ENCODE assay signal across 17 mouse cellular contexts in genomic region chr1:121452498-121452897, GRCm38 (mm10). TPM values are rescaled to one million over a fixed set of nuclear protein-coding genes. Genes with fewer than 3 reads are reported as not detected.
DNase-seq lines count a peak whose midpoint lies in the region; ATAC-seq lines count a peak whose summit lies in the region.
"Had no signal": no experiment of that assay in that cellular context is flagged by ENCODE, and none has a peak within 500 bp of the region (broad histone marks: within the 10 kb centered on the region; RNA-seq: fewer than 3 reads in every experiment).

No protein-coding gene starts in this region.

- H3K9ac ChIP-seq in hindbrain, embryonic 13.5 days, result no peak overlapping the region
- H3K9ac ChIP-seq in hindbrain, embryonic 12.5 days, result no peak overlapping the region
- 0 out of 2 replicates have a peak overlapping the region, but pooled peaks have one; percentile 17 for H3K9ac ChIP-seq in embryonic facial prominence, embryonic 13.5 days
- no peak overlapping the region for H3K9ac ChIP-seq in hindbrain, embryonic 16.5 days (ENCODE audit: low read depth, low read length)
- no peak overlapping the region for H3K9ac ChIP-seq in kidney, embryonic 16.5 days (replicated peaks; ENCODE audit: low read length)
- H3K9ac ChIP-seq: liver, embryonic 15.5 days had no signal

- peaks cover 10% of the 10 kb centered on the region; the same call in 1 of the 2 replicates for H3K4me1 ChIP-seq in hindbrain, embryonic 13.5 days (replicated peaks)
- no peaks in the 10 kb centered on the region for H3K4me1 ChIP-seq in hindbrain, embryonic 12.5 days
- H3K4me1 ChIP-seq in embryonic facial prominence, embryonic 13.5 days, result peaks cover 37% of the 10 kb centered on the region
- H3K4me1 ChIP-seq in hindbrain, embryonic 16.5 days (ENCODE audit: control insufficient read depth, insufficient read depth, low read depth, low read length), result peaks cover 2% of the 10 kb centered on the region; the same call in 1 of the 2 replicates
- H3K4me1 ChIP-seq in kidney, embryonic 16.5 days (ENCODE audit: insufficient read depth, low read length), result no peaks in the 10 kb centered on the region
- H3K4me1 ChIP-seq: liver, embryonic 15.5 days had no signal

- H3K4me2 ChIP-seq in hindbrain, embryonic 13.5 days, result no peak overlapping the region
- no peak overlapping the region for H3K4me2 ChIP-seq in hindbrain, embryonic 12.5 days (replicated peaks)
- no peak overlapping the region for H3K4me2 ChIP-seq in embryonic facial prominence, embryonic 13.5 days
- H3K4me2 ChIP-seq in hindbrain, embryonic 16.5 days (ENCODE audit: low read length), result no peak overlapping the region
- no peak overlapping the region for H3K4me2 ChIP-seq in kidney, embryonic 16.5 days (replicated peaks; ENCODE audit: low read depth, low read length)
- H3K4me2 ChIP-seq: liver, embryonic 15.5 days had no signal

- peaks cover 56% of the 10 kb centered on the region for H3K36me3 ChIP-seq in hindbrain, embryonic 13.5 days
- peaks cover 32% of the 10 kb centered on the region for H3K36me3 ChIP-seq in hindbrain, embryonic 12.5 days
- H3K36me3 ChIP-seq in embryonic facial prominence, embryonic 13.5 days, result peaks cover 39% of the 10 kb centered on the region
- peaks cover 25% of the 10 kb centered on the region for H3K36me3 ChIP-seq in hindbrain, embryonic 16.5 days (ENCODE audit: control insufficient read depth, insufficient read depth, low read length)
- peaks cover 13% of the 10 kb centered on the region for H3K36me3 ChIP-seq in kidney, embryonic 16.5 days (ENCODE audit: insufficient read depth, low read length)

- H3K4me3 ChIP-seq in hindbrain, embryonic 13.5 days, result no peak overlapping the region
- H3K4me3 ChIP-seq in hindbrain, embryonic 12.5 days, result no peak overlapping the region
- no peak overlapping the region for H3K4me3 ChIP-seq in embryonic facial prominence, embryonic 13.5 days
- no peak overlapping the region for H3K4me3 ChIP-seq in hindbrain, embryonic 16.5 days (ENCODE audit: low read length)
- no peak overlapping the region for H3K4me3 ChIP-seq in kidney, embryonic 16.5 days (ENCODE audit: low read length)
- H3K4me3 ChIP-seq: heart, adult 2 months; liver, embryonic 15.5 days had no signal

- H3K27ac ChIP-seq in hindbrain, embryonic 13.5 days, result 0 out of 2 replicates have a peak overlapping the region, but pooled peaks have one; percentile 12
- no peak overlapping the region for H3K27ac ChIP-seq in hindbrain, embryonic 12.5 days
- H3K27ac ChIP-seq in embryonic facial prominence, embryonic 13.5 days, result peak overlapping the region; percentile 72
- peak overlapping the region; percentile 7; the same call in 1 of the 2 replicates for H3K27ac ChIP-seq in hindbrain, embryonic 16.5 days (ENCODE audit: low read depth, low read length)
- H3K27ac ChIP-seq in kidney, embryonic 16.5 days (ENCODE audit: low read length), result no peak overlapping the region
- H3K27ac ChIP-seq: heart, adult 2 months; liver, embryonic 15.5 days had no signal

- H3K9me3 ChIP-seq in hindbrain, embryonic 13.5 days, result no peaks in the 10 kb centered on the region
- H3K9me3 ChIP-seq in hindbrain, embryonic 12.5 days (replicated peaks), result no peaks in the 10 kb centered on the region
- no peaks in the 10 kb centered on the region for H3K9me3 ChIP-seq in embryonic facial prominence, embryonic 13.5 days
- no peaks in the 10 kb centered on the region for H3K9me3 ChIP-seq in hindbrain, embryonic 16.5 days (ENCODE audit: control insufficient read depth, low read length)
- no peaks in the 10 kb centered on the region for H3K9me3 ChIP-seq in kidney, embryonic 16.5 days (ENCODE audit: low read length)
- H3K9me3 ChIP-seq: liver, embryonic 15.5 days had no signal

- 59% methylated on average over 6 of the region's 6 CpGs for WGBS in hindbrain, embryonic 13.5 days
- WGBS in hindbrain, embryonic 12.5 days, result 75% methylated on average over 6 of the region's 6 CpGs
- 37% methylated on average over 6 of the region's 6 CpGs for WGBS in embryonic facial prominence, embryonic 13.5 days
- 49% methylated on average over 6 of the region's 6 CpGs for WGBS in hindbrain, embryonic 16.5 days
- 58% methylated on average over 6 of the region's 6 CpGs for WGBS in kidney, embryonic 16.5 days

- peak; percentile 15 for DNase-seq in MN1 (ENCODE audit: low spot score)
- DNase-seq in spleen, postnatal 14 days (ENCODE audit: low spot score in 2 of 2), result no peak
- no peak for DNase-seq in T-cell, adult 2 months (ENCODE audit: low spot score)
- DNase-seq: cerebellum, adult 18-20 months; gastrocnemius, postnatal 10 days; heart, adult 2 months; kidney, postnatal 10 days; lung, postnatal 10 days; right cerebral cortex, postnatal 25 days; thymus, adult 18-20 months had no signal

- peak; percentile 30; the same call in 1 of the 2 replicates for ATAC-seq in hindbrain, embryonic 13.5 days (ENCODE audit: low FRiP score)
- no peak for ATAC-seq in hindbrain, embryonic 12.5 days (ENCODE audit: low FRiP score)
- peak; percentile 28; the same call in 1 of the 2 replicates for ATAC-seq in embryonic facial prominence, embryonic 13.5 days (ENCODE audit: insufficient number of reproducible peaks, insufficient read depth, low FRiP score, low TSS enrichment, low read depth)
- ATAC-seq in hindbrain, embryonic 16.5 days, result peak; percentile 45
- no peak for ATAC-seq in kidney, embryonic 16.5 days (ENCODE audit: low FRiP score, low TSS enrichment)
- ATAC-seq: inflammation-experienced regulatory T-cells, adult 6 months had no signal

- no peaks in the 10 kb centered on the region for H3K27me3 ChIP-seq in hindbrain, embryonic 13.5 days
- no peaks in the 10 kb centered on the region for H3K27me3 ChIP-seq in hindbrain, embryonic 12.5 days
- H3K27me3 ChIP-seq in embryonic facial prominence, embryonic 13.5 days, result no peaks in the 10 kb centered on the region
- no peaks in the 10 kb centered on the region for H3K27me3 ChIP-seq in hindbrain, embryonic 16.5 days (replicated peaks; ENCODE audit: control insufficient read depth, insufficient read depth, low read length)
- no peaks in the 10 kb centered on the region for H3K27me3 ChIP-seq in kidney, embryonic 16.5 days (ENCODE audit: insufficient read depth, low read length)
- H3K27me3 ChIP-seq: liver, embryonic 15.5 days had no signal

RNA-seq across cellular contexts. Expression of gene Ccdc93, which starts 21.6 kb away (rescaled TPM):
- 11.9 TPM in 2 replicates for polyA plus RNA-seq in hindbrain, embryonic 13.5 days (2015; fragmentation: Nextera tagmentation; extraction: Ambion mirVana)
- 14.9 and 15.8 TPM in 2 replicates for polyA plus RNA-seq in hindbrain, embryonic 12.5 days (2016; fragmentation: Nextera tagmentation; extraction: Ambion mirVana)
- polyA plus RNA-seq in embryonic facial prominence, embryonic 13.5 days (2015; fragmentation: Nextera tagmentation; extraction: Ambion mirVana), result 16.4 and 16.6 TPM in 2 replicates
- 11.0 and 11.7 TPM in 2 replicates for polyA plus RNA-seq in hindbrain, embryonic 16.5 days (2015; fragmentation: Nextera tagmentation; extraction: Ambion mirVana)
- polyA plus RNA-seq in kidney, embryonic 16.5 days (2015; fragmentation: Nextera tagmentation; extraction: Ambion mirVana), result 10.3 and 10.4 TPM in 2 replicates

Comparison
In these comparisons a context has a peak if more than half of its experiments do, and no peak if none do; other contexts are left out.
1. ATAC-seq: peak in hindbrain, embryonic 13.5 days (single experiment), embryonic facial prominence, embryonic 13.5 days (single experiment) and hindbrain, embryonic 16.5 days (single experiment); none in hindbrain, embryonic 12.5 days (single experiment) and kidney, embryonic 16.5 days (single experiment).
2. H3K27ac ChIP-seq: peak in hindbrain, embryonic 13.5 days (single experiment), embryonic facial prominence, embryonic 13.5 days (single experiment) and hindbrain, embryonic 16.5 days (single experiment); none in hindbrain, embryonic 12.5 days (single experiment) and kidney, embryonic 16.5 days (single experiment).